Mouse (Mus musculus) forebrain, postnatal 0 days (tissue): ENCODE data around the gene Ccdc151. TPM values are rescaled to one million over a fixed set of nuclear protein-coding genes. Genes with fewer than 3 reads are reported as not detected.
A peak's percentile ranks its signal among the peaks of the same experiment; 100 is the strongest.

Source experiments
- ATAC-seq: fragments of 200-750 bp; cut with Nextera tagmentation; 2 replicates; pipeline ENCODE4 v1.8.0; 2017; ENCODE audit warnings: mild to moderate bottlenecking, moderate library complexity
- DNase-seq: peaks from one replicate; pipeline ENCODE4 v3.0.0-alpha.2; 2015
- H3K27ac ChIP-seq: fragments of 300-500 bp; sonication (generic); 2 replicates; pipeline ENCODE4 v1.5.1; 2014; ENCODE audit warnings: low read depth, mild to moderate bottlenecking, antibody characterized with exemption, low read length, moderate library complexity, mixed read lengths
- H3K27me3 ChIP-seq: fragments of 300-500 bp; sonication (generic); 2 replicates; pipeline ENCODE4 v1.6.1; 2014; ENCODE audit warnings: mild to moderate bottlenecking, low read length, mixed read lengths; ENCODE audit not compliant: insufficient read depth
- H3K36me3 ChIP-seq: fragments of 300-500 bp; sonication (generic); 2 replicates; pipeline ENCODE4 v1.6.1; 2014; ENCODE audit warnings: mild to moderate bottlenecking, moderate library complexity; ENCODE audit not compliant: insufficient read depth
- H3K4me1 ChIP-seq: fragments of 300-500 bp; sonication (generic); 2 replicates; pipeline ENCODE4 v1.6.1; 2014; ENCODE audit warnings: antibody characterized with exemption; ENCODE audit not compliant: insufficient read depth
- H3K4me2 ChIP-seq: fragments of 300-500 bp; sonication (generic); 2 replicates; pipeline ENCODE4 v1.6.1; 2014; ENCODE audit warnings: low read depth, mild to moderate bottlenecking, moderate library complexity
- H3K4me3 ChIP-seq: fragments of 300-500 bp; sonication (generic); 2 replicates; pipeline ENCODE4 v1.5.1; 2014; ENCODE audit warnings: low read depth, low read length, mixed read lengths
- H3K9ac ChIP-seq: fragments of 300-500 bp; sonication (generic); 2 replicates; pipeline ENCODE4 v1.6.1; 2014; ENCODE audit warnings: mild to moderate bottlenecking
- H3K9me3 ChIP-seq: fragments of 300-500 bp; sonication (generic); 2 replicates; pipeline ENCODE4 v1.6.1; 2016; ENCODE audit warnings: low read length
- CTCF ChIP-seq: sonication (generic); IDR thresholded peaks from 2 replicates; pipeline ENCODE4 v1.5.1; 2016; ENCODE audit warnings: antibody characterized with exemption, control low read depth, low read depth
- WGBS: fragments of 180-500 bp; shearing (Covaris S2); extraction: QIAGEN DNeasy Blood & Tissue Kit; methylation state at CpG from one replicate; pipeline ENCODE4 v1.1.7; 2014; 5-methylcytosine and 5-hydroxymethylcytosine counted together
- polyA plus RNA-seq: library from polyadenylated mRNA; unstranded; fragments of >200 nt; fragmentation: Nextera tagmentation; extraction: Ambion mirVana; gene quantifications from 2 replicates; pipeline ENCODE4 v1.2.1, GENCODE M21; 2015
- total RNA-seq: library from RNA; depleted of rRNA; stranded (reverse); fragments of >200 nt; gene quantifications from 2 replicates; pipeline ENCODE4 v1.2.3, GENCODE M21; 2014; rRNA removed

The Ccdc151 gene
- 5.7 and 6.0 TPM in 2 replicates for total RNA-seq
- 5.5 and 6.4 TPM in 2 replicates for polyA plus RNA-seq

DNA sequence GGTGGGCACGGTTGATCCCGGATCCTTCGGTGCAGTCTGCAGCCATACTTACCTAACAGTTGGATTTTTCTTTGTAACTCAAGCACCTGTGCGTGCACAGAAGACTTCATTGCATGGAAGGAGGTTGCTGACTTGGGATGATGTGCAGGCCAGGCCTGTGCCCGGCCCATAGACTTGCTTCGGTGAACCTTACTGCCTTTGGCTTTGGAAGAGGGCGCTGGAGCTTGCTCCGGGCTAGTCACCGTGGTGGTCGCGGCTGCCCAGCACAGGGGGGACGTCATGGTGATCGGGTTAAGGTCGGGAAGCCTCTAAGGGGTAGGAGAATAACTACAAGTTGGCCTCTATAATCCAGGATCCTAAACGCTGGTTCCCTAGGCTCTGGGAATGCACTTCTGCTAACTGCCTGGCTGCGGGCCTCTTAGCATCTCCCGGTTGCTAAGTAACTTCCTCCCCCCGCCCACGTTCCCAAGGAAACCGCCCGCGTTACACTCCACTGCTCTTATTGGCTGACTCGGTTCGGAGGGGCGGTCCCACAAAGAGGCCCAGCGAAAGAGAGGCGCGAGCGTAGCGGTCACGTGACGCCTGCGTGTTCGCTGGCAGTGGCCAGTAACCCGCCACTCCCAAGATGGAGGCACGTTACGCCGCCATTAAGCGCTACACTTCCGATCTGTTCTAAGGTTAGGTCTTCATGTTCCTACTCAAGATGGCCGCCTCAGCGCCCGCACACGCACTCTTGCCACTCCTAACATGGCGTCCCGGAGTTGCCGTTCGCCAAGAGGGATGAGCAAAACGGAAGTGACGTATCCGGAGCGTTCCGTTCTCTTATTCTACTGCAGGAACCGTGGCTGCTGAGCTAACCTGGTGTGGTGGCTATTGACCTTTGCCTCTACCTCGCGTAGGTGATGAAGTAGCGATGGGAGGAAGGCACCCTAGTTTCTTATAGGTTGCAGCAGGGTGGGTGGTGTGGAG is at the start of gene Ccdc151, which contains the start of gene Prkcsh:
Gene Ccdc151 (minus strand): TSS at position 441 of the 969 bp plus-strand sequence.
Gene Prkcsh (plus strand): TSS at position 613 of the 969 bp plus-strand sequence.
- Histone ChIP-seq H3K4me3 (peak within 1 kb of the TSS; percentile 85), H3K27me3 (no peaks in the 10 kb centered on the region), H3K27ac (peak within 1 kb of the TSS; percentile 86), H3K9me3 (no peaks in the 10 kb centered on the region), H3K4me1 (peaks cover 21% of the 10 kb centered on the region), H3K36me3 (peaks cover 29% of the 10 kb centered on the region), H3K4me2 (peak within 1 kb of the TSS; percentile 86), H3K9ac (peak within 1 kb of the TSS; percentile 75)
- TF ChIP-seq CTCF = peak; percentile 28; the same call in 1 of the 2 replicates
- peak; percentile 100 for DNase-seq
- ATAC-seq = peak; percentile 98
- WGBS = 5% methylated on average over 57 of the region's 57 CpGs

DNA sequence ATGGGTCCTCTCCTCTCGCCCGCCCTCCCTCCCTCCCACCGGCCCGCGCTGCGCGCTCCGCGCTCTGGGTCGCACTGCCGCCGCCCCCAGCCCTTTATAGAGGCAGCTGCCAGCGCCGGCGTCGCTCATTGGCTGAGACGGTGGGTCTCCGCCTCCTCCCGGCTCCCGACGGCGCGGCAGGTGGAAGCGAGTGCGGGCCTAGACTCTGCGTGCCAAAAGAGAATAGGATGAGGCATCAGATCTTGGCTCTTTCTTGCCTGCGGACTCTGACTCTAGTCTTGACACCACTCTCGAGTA is 49.5 kb upstream of the Ccdc151 start, which contains the start of gene Elavl3:
Gene Elavl3 (minus strand): TSS at position 66 of the 297 bp plus-strand sequence.
- no peaks in the 10 kb centered on the region for H3K27me3 ChIP-seq
- DNase-seq (peak; percentile 94), ATAC-seq (peak; percentile 85)
- peak within 1 kb of the TSS; percentile 92 for H3K4me3 ChIP-seq
- peak within 1 kb of the TSS; percentile 79 for H3K4me2 ChIP-seq
- H3K9ac ChIP-seq = peak within 1 kb of the TSS; percentile 95
- peak; percentile 28; the same call in 1 of the 2 replicates for TF ChIP-seq CTCF
- 9% methylated on average over 20 of the region's 28 CpGs for WGBS
- H3K9me3 ChIP-seq = no peaks in the 10 kb centered on the region
- H3K27ac ChIP-seq = peak within 1 kb of the TSS; percentile 95
- H3K36me3 ChIP-seq = peaks cover 6% of the 10 kb centered on the region
- peaks cover 19% of the 10 kb centered on the region for H3K4me1 ChIP-seq

DNA sequence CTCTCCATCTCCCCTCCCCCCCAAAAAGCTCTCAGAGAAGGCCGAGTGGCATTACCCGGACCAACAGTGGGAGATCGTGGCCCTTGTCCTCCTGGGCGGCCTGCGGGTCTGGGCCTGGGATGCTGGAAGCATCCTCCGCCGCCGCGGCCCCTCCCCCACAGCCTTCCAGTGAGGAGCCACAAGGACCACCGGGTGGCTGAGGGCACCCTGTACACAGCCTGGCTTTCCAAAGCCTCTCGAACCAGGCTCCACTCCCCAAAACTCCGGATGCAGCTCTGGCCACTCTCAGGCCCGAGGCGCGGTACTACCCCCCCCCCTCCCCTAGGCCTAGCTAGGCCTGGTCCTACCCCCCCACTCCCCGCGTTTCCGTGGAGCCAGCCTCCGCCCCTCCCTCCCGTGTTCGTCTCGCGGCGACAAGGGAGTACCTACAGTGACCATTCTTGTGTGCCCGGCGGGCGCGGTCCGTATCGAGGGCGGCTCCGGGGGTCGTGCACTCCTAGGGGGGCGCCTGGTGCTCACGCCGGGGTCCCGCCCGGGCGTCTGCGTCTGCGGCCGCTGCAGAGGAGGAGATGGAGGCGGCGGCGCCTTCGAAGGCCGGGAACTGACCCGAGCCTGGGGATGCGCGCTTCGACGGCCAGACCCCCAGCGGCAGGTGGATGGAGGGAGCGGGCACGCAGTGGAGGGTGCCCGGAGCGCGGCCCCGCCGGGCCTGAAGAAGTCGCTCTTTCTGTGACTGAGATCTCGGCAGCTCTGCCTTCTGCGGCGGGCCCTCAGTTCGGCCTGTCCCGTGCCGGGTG is 48.9 kb upstream of the Ccdc151 start:
- Histone ChIP-seq H3K4me3 (peak overlapping the region; percentile 92), H3K4me1 (peaks cover 19% of the 10 kb centered on the region), H3K9me3 (no peaks in the 10 kb centered on the region), H3K27ac (peak overlapping the region; percentile 95), H3K4me2 (peak overlapping the region; percentile 79), H3K36me3 (0 out of 2 replicates have a peak, but pooled peaks cover 4% of the 10 kb centered on the region), H3K9ac (peak overlapping the region; percentile 95), H3K27me3 (no peaks in the 10 kb centered on the region)
- WGBS = under 1% methylated on average over 66 of the region's 67 CpGs
- TF ChIP-seq CTCF = no peak
- peak; percentile 66 for DNase-seq
- ATAC-seq = peak; percentile 45

DNA sequence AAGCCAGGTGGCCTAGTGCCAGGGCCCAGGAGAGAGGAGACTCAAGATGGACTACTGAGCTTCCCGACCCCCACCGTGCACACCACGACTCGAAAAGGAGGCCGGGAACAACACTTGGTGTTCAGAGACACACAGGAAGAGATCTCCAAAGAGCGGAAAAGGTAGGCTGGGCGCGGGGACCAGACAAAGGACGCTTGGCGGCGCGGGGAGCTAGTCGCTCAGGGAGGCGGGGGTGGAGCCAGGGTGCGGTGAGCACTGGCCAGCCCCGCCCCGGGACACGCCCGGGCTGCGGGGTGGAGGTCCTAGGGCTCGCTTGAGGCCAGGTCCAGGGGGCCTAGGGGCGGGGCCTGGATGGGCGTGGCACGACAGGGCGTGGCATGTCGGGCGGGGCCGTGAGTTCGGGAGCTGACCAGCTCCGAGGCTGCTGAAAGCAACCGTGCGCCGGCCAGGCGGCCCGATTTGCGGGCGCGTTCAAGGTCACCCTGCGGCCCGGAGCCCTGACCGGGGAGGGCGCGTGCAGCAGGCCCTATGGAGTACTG is 48.0 kb upstream of the Ccdc151 start:
- TF ChIP-seq CTCF = no peak
- DNase-seq (peak; percentile 77), ATAC-seq (peak; percentile 0; the same call in 1 of the 2 replicates)
- under 1% methylated on average over 28 of the region's 43 CpGs for WGBS
- 0 out of 2 replicates have a peak, but pooled peaks cover 6% of the 10 kb centered on the region for H3K36me3 ChIP-seq
- H3K4me2 ChIP-seq = peak overlapping the region; percentile 79
- peak overlapping the region; percentile 92 for H3K4me3 ChIP-seq
- H3K9me3 ChIP-seq = no peaks in the 10 kb centered on the region
- H3K27ac ChIP-seq = peak overlapping the region; percentile 95
- H3K4me1 ChIP-seq = peaks cover 19% of the 10 kb centered on the region
- peak overlapping the region; percentile 95 for H3K9ac ChIP-seq
- no peaks in the 10 kb centered on the region for H3K27me3 ChIP-seq

DNA sequence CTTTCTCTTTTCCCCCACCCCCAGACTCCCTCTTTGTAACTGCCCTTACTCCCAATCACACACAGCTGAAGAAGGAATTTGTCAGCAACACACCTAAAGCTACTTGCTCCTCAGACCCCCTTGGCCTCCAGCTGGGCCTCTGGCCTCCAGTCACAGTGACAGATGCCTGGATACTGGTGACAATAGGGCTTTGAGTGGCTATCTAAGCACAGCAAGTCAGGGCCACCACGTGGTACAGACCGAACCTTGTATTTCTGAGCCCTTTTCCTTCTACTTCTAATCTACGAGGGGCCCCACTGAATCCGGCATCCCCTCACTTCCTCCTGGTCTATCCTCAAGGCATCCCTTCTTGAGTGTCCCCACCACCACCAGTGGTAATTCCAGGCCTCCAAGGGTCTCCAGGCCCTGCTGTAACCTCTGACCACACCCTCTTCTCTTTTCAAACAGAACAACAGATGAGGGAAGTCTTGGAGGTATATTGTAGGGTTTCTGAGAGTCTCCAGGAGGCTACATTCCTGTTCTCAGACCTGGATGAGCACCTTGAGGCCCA is 47.4 kb upstream of the Ccdc151 start:
- Histone ChIP-seq H3K27ac (peak overlapping the region; percentile 95), H3K4me2 (peak overlapping the region; percentile 79), H3K27me3 (no peaks in the 10 kb centered on the region), H3K4me3 (peak overlapping the region; percentile 92), H3K9me3 (no peaks in the 10 kb centered on the region), H3K9ac (peak overlapping the region; percentile 95), H3K36me3 (0 out of 2 replicates have a peak, but pooled peaks cover 6% of the 10 kb centered on the region), H3K4me1 (peaks cover 19% of the 10 kb centered on the region)
- no peak for ATAC-seq
- TF ChIP-seq CTCF = no peak
- DNase-seq = peak; percentile 47
- 14% methylated on average over 4 of the region's 4 CpGs for WGBS

DNA sequence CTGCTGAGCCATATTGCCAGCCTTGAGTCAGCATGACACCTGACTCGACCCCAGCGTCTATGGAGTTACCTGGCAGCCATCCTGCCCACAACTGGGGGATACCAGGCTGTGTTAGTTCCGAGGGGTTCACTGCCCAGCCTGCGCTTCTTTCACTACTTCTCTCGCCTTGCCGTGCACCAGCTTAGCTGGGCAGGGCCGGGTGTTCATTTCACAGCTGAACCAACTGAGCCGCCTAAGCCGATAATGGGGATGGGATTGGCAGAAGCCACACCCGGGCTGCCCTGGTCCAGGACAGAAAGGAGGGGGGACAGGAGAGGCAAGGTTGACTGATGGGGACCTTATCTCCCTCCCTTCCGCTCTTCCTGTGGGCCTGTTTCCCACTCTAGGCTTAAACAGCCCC is 46.9 kb upstream of the Ccdc151 start:
- H3K36me3 ChIP-seq = 0 out of 2 replicates have a peak, but pooled peaks cover 6% of the 10 kb centered on the region

More for the DNA sequence above, 46.9 kb upstream of the Ccdc151 start:
- Histone ChIP-seq H3K27me3 (no peaks in the 10 kb centered on the region), H3K9me3 (no peaks in the 10 kb centered on the region), H3K9ac (peak overlapping the region; percentile 95), H3K27ac (peak overlapping the region; percentile 95), H3K4me3 (peak overlapping the region; percentile 92), H3K4me1 (peaks cover 15% of the 10 kb centered on the region), H3K4me2 (peak overlapping the region; percentile 79)
- no peak for ATAC-seq
- 37% methylated on average over 11 of the region's 11 CpGs for WGBS
- no peak for TF ChIP-seq CTCF
- no peak for DNase-seq
